Mouse (Mus musculus) limb, embryonic 12.5 days (tissue): Measurements from ENCODE around the gene Sox21. TPM values are rescaled to one million over a fixed set of nuclear protein-coding genes. Genes with fewer than 3 reads are reported as not detected.

ENCODE experiments used
- ATAC-seq: fragments of 200-750 bp; cut with Nextera tagmentation; 2 replicates; pipeline ENCODE4 v1.8.0; 2017; ENCODE audit warnings: low read depth, moderate TSS enrichment; ENCODE audit not compliant: insufficient number of reproducible peaks, insufficient read depth, low FRiP score, low TSS enrichment
- H3K27ac ChIP-seq: fragments of 300-500 bp; sonication (generic); 2 replicates; pipeline ENCODE4 v1.5.1; 2016; ENCODE audit warnings: mild to moderate bottlenecking, moderate library complexity
- H3K27me3 ChIP-seq: fragments of 300-500 bp; sonication (generic); 2 replicates; pipeline ENCODE4 v1.6.1; 2016; ENCODE audit warnings: mild to moderate bottlenecking, moderate library complexity
- H3K36me3 ChIP-seq: fragments of 300-500 bp; sonication (generic); 2 replicates; pipeline ENCODE4 v1.6.1; 2016; ENCODE audit warnings: mild to moderate bottlenecking, moderate library complexity
- H3K4me1 ChIP-seq: fragments of 300-500 bp; sonication (generic); replicated peaks from 2 replicates; pipeline ENCODE4 v1.6.1; 2016
- H3K4me2 ChIP-seq: fragments of 300-500 bp; sonication (generic); 2 replicates; pipeline ENCODE4 v1.6.1; 2016; ENCODE audit warnings: mild to moderate bottlenecking, moderate library complexity
- H3K4me3 ChIP-seq: fragments of 300-500 bp; sonication (generic); replicated peaks from 2 replicates; pipeline ENCODE4 v1.5.1; 2016; ENCODE audit warnings: mild to moderate bottlenecking
- H3K9ac ChIP-seq: fragments of 300-500 bp; sonication (generic); replicated peaks from 2 replicates; pipeline ENCODE4 v1.6.1; 2016; ENCODE audit warnings: mild to moderate bottlenecking, moderate library complexity
- H3K9me3 ChIP-seq: fragments of 300-500 bp; sonication (generic); 2 replicates; pipeline ENCODE4 v1.6.1; 2016; ENCODE audit warnings: mild to moderate bottlenecking, moderate library complexity
- WGBS: fragments of 180-500 bp; shearing (Covaris S2); methylation state at CpG from one replicate; pipeline ENCODE4 v1.1.7; 2016; 5-methylcytosine and 5-hydroxymethylcytosine counted together
- polyA plus RNA-seq: library from polyadenylated mRNA; unstranded; fragments of >200 nt; fragmentation: Nextera tagmentation; extraction: Ambion mirVana; gene quantifications from 2 replicates; pipeline ENCODE4 v1.2.1, GENCODE M21; 2016

The Sox21 gene
- polyA plus RNA-seq, 1 experiment from 2014 or later = 0.51 TPM

DNA sequence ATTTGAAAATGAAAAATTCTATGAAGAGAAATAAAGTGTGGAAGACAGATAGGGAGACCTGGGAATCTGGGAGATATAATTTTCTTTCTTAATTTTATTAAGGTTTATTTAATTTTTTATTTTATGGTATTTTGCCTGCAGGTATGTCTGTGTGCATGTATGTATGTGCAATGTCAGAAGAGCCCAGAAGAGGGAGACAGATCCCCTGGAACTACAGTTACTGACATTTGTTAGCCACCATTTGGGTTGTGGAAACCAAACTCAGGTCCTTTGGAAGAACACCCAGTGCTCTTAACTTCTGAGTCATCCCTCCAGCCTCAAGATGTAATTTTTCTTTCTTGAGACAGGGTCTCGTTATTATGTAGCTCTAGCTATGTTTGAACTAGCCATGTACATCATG, 15.9 kb downstream of the Sox21 start:
- H3K27me3 ChIP-seq = peaks cover 66% of the 10 kb centered on the region
- no peak for ATAC-seq
- no peak overlapping the region for H3K4me2 ChIP-seq
- WGBS = 91% methylated on average over 1 of the region's 1 CpGs
- H3K9ac ChIP-seq = no peak overlapping the region
- H3K36me3 ChIP-seq = no peaks in the 10 kb centered on the region
- H3K4me1 ChIP-seq = 0 out of 2 replicates have a peak, but pooled peaks cover 5% of the 10 kb centered on the region
- H3K9me3 ChIP-seq = peaks cover 3% of the 10 kb centered on the region; the same call in 1 of the 2 replicates
- no peak overlapping the region for H3K4me3 ChIP-seq
- H3K27ac ChIP-seq = no peak overlapping the region

DNA sequence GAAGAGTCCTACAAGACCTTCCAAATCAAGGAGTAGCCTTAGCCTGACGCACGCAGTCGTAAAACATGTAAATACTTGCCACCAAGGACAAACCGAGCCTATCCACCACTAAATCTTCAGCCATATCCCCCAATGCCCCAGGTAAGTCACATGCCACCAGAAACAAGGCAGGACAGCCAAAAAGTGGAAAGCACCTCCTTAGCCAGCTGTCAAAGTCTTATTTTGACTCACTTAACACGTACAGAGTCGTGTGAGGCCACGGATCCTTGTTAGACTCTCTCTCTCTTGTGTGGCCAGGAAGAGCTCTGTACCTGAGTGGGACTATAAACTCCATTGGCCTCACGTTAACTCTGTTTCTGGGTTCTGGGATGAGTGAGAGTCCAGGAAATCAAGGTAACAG, 20.0 kb downstream of the Sox21 start:
- Histone ChIP-seq H3K9me3 (peaks cover 3% of the 10 kb centered on the region; the same call in 1 of the 2 replicates), H3K27ac (no peak overlapping the region), H3K36me3 (no peaks in the 10 kb centered on the region), H3K9ac (no peak overlapping the region), H3K4me1 (no peaks in the 10 kb centered on the region), H3K27me3 (peaks cover 34% of the 10 kb centered on the region), H3K4me2 (no peak overlapping the region), H3K4me3 (no peak overlapping the region)
- 77% methylated on average over 8 of the region's 8 CpGs for WGBS
- ATAC-seq = no peak

- no peak overlapping the region for H3K9ac ChIP-seq
- no peak overlapping the region for H3K27ac ChIP-seq
- no peaks in the 10 kb centered on the region; the same call in 1 of the 2 replicates for H3K9me3 ChIP-seq
- WGBS = 82% methylated on average over 15 of the region's 15 CpGs
- H3K36me3 ChIP-seq = no peaks in the 10 kb centered on the region
- no peak for ATAC-seq
- no peaks in the 10 kb centered on the region for H3K4me1 ChIP-seq
- H3K4me3 ChIP-seq = no peak overlapping the region
- no peak overlapping the region for H3K4me2 ChIP-seq
- H3K27me3 ChIP-seq = peaks cover 23% of the 10 kb centered on the region
These were observed 24.5 kb downstream of the Sox21 start for GRCm38 (mm10) chr14:118212188-118212804.

- H3K9me3 ChIP-seq = no peaks in the 10 kb centered on the region; the same call in 1 of the 2 replicates
- H3K36me3 ChIP-seq = no peaks in the 10 kb centered on the region
- no peak overlapping the region for H3K9ac ChIP-seq
- H3K4me3 ChIP-seq = no peak overlapping the region
- no peak overlapping the region for H3K27ac ChIP-seq
- H3K4me2 ChIP-seq = no peak overlapping the region
- no peaks in the 10 kb centered on the region for H3K4me1 ChIP-seq
- WGBS = 29% methylated on average over 5 of the region's 5 CpGs
- peaks cover 10% of the 10 kb centered on the region for H3K27me3 ChIP-seq
- ATAC-seq = no peak
These were observed 27.2 kb downstream of the Sox21 start for GRCm38 (mm10) chr14:118209642-118210041.

GRCm38 (mm10) chr14:118207347-118207746, 29.5 kb downstream of the Sox21 start:
- Histone ChIP-seq H3K4me2 (no peak overlapping the region), H3K27ac (no peak overlapping the region), H3K4me3 (no peak overlapping the region), H3K9me3 (peaks cover 3% of the 10 kb centered on the region; the same call in 1 of the 2 replicates), H3K9ac (no peak overlapping the region), H3K4me1 (no peaks in the 10 kb centered on the region), H3K27me3 (peaks cover 7% of the 10 kb centered on the region), H3K36me3 (no peaks in the 10 kb centered on the region)
- whole genome bisulfite sequencing = 75% methylated on average over 3 of the region's 3 CpGs
- ATAC-seq = no peak

GRCm38 (mm10) chr14:118203031-118203430, 33.8 kb downstream of the Sox21 start:
- H3K27me3 ChIP-seq = no peaks in the 10 kb centered on the region
- peaks cover 3% of the 10 kb centered on the region; the same call in 1 of the 2 replicates for H3K9me3 ChIP-seq
- H3K4me3 ChIP-seq = no peak overlapping the region
- no peak for ATAC-seq
- 79% methylated on average over 7 of the region's 7 CpGs for WGBS
- H3K27ac ChIP-seq = no peak overlapping the region
- H3K9ac ChIP-seq = no peak overlapping the region
- no peaks in the 10 kb centered on the region for H3K36me3 ChIP-seq
- no peaks in the 10 kb centered on the region for H3K4me1 ChIP-seq
- no peak overlapping the region for H3K4me2 ChIP-seq

DNA sequence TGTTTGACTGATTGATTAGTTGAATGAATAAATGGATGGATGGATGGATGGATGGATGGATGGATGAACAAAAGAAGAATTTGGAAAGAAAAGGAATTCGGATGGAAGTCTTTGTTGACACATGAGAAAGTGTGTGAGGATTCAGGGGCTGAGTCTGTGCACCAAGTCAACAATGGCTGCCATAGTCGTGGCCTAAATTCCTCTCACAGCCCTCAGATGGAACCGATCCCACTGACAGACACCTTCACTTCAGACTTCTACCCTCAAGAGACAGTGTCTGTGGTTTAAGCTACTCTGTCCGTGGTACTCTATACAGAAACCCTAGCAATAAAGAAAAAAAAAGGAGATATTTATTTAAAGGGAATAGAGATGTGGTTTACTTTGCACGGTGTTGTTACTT, 34.8 kb downstream of the Sox21 start:
- H3K36me3 ChIP-seq = no peaks in the 10 kb centered on the region
- H3K9me3 ChIP-seq = 0 out of 2 replicates have a peak, but pooled peaks cover 3% of the 10 kb centered on the region
- WGBS = 90% methylated on average over 5 of the region's 5 CpGs
- H3K4me1 ChIP-seq = no peaks in the 10 kb centered on the region
- H3K4me2 ChIP-seq = no peak overlapping the region
- no peak overlapping the region for H3K4me3 ChIP-seq
- H3K27me3 ChIP-seq = peaks cover 10% of the 10 kb centered on the region
- no peak overlapping the region for H3K9ac ChIP-seq
- ATAC-seq = no peak
- H3K27ac ChIP-seq = no peak overlapping the region

DNA sequence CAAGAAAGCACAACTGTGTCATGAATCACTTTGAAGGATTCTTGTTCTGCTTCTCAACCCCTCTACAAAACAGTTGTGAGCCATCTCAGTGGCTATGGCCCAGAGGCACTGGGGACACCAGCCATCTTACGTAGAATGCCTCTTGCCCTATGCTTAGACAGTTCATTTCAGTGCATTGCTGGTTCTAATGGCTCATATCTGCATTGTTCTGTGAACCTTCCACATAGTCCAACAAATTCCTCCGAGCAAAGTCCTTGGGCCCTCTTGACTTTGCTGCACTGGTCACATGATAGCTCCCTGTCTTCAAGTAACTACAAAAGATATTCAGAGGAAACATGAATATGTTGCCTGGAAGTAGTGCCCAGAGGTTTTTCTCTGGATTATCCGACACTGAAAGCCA, 36.1 kb downstream of the Sox21 start:
- Histone ChIP-seq H3K27ac (no peak overlapping the region), H3K9ac (no peak overlapping the region), H3K9me3 (0 out of 2 replicates have a peak, but pooled peaks cover 3% of the 10 kb centered on the region), H3K4me2 (no peak overlapping the region), H3K4me1 (no peaks in the 10 kb centered on the region), H3K36me3 (no peaks in the 10 kb centered on the region), H3K27me3 (peaks cover 11% of the 10 kb centered on the region), H3K4me3 (no peak overlapping the region)
- WGBS = 90% methylated on average over 3 of the region's 3 CpGs
- no peak for ATAC-seq

- WGBS = 71% methylated on average over 12 of the region's 12 CpGs
These were observed 39.8 kb downstream of the Sox21 start for GRCm38 (mm10) chr14:118197063-118197462.

GRCm38 (mm10) chr14:118194219-118194914, 42.5 kb downstream of the Sox21 start:
- Histone ChIP-seq H3K4me3 (no peak overlapping the region), H3K9me3 (no peaks in the 10 kb centered on the region), H3K4me1 (no peaks in the 10 kb centered on the region), H3K27me3 (peaks cover 45% of the 10 kb centered on the region), H3K36me3 (no peaks in the 10 kb centered on the region), H3K9ac (no peak overlapping the region), H3K27ac (no peak overlapping the region), H3K4me2 (no peak overlapping the region)
- WGBS = 71% methylated on average over 13 of the region's 13 CpGs
- no peak for ATAC-seq

More at GRCm38 (mm10) chr14:118197063-118197462, 39.8 kb downstream of the Sox21 start:
- Histone ChIP-seq H3K9ac (no peak overlapping the region), H3K4me3 (no peak overlapping the region), H3K4me1 (no peaks in the 10 kb centered on the region), H3K27ac (no peak overlapping the region), H3K9me3 (no peaks in the 10 kb centered on the region), H3K27me3 (peaks cover 41% of the 10 kb centered on the region), H3K4me2 (no peak overlapping the region), H3K36me3 (no peaks in the 10 kb centered on the region)
- ATAC-seq = no peak

- 57% methylated on average over 10 of the region's 10 CpGs for WGBS
- no peak overlapping the region for H3K4me3 ChIP-seq
- no peak overlapping the region for H3K27ac ChIP-seq
- no peak overlapping the region for H3K4me2 ChIP-seq
- H3K9ac ChIP-seq = no peak overlapping the region
- no peaks in the 10 kb centered on the region for H3K9me3 ChIP-seq
- H3K36me3 ChIP-seq = no peaks in the 10 kb centered on the region
- no peaks in the 10 kb centered on the region for H3K4me1 ChIP-seq
- H3K27me3 ChIP-seq = peaks cover 45% of the 10 kb centered on the region
- no peak for ATAC-seq
These were observed 43.2 kb downstream of the Sox21 start for GRCm38 (mm10) chr14:118193663-118194062.
